ENCODE assay signal across 8 mouse cellular contexts in genomic region chr3:88364337-88364736, GRCm38 (mm10). TPM values are rescaled to one million over a fixed set of nuclear protein-coding genes. Genes with fewer than 3 reads are reported as not detected.
DNase-seq lines count a peak whose midpoint lies in the region; ATAC-seq and TF ChIP-seq lines count a peak whose summit lies in the region.

TSS of gene Paqr6 (plus strand) at chr3:88364584.

- peak within 1 kb of the TSS; percentile 19 for H3K4me2 ChIP-seq in embryonic facial prominence, embryonic 15.5 days (replicated peaks)
- H3K4me2 ChIP-seq in heart, embryonic 16.5 days (ENCODE audit: low read depth, low read length), result peak within 1 kb of the TSS; percentile 58
- H3K4me2 ChIP-seq in lung, postnatal 0 days (replicated peaks; ENCODE audit: low read depth, low read length), result peak within 1 kb of the TSS; percentile 20; the same call in 1 of the 2 replicates

- WGBS in embryonic facial prominence, embryonic 15.5 days, result under 1% methylated on average over 16 of the region's 16 CpGs
- 5% methylated on average over 16 of the region's 16 CpGs for WGBS in heart, embryonic 16.5 days
- WGBS in lung, postnatal 0 days, result 2% methylated on average over 16 of the region's 16 CpGs

- peaks cover 16% of the 10 kb centered on the region for H3K27me3 ChIP-seq in embryonic facial prominence, embryonic 15.5 days
- peaks cover 13% of the 10 kb centered on the region for H3K27me3 ChIP-seq in heart, embryonic 16.5 days (ENCODE audit: control insufficient read depth, insufficient read depth, low read length)
- H3K27me3 ChIP-seq in lung, postnatal 0 days (replicated peaks; ENCODE audit: insufficient read depth, low read length), result 0 out of 2 replicates have a peak, but pooled peaks cover 3% of the 10 kb centered on the region

- ATAC-seq in embryonic facial prominence, embryonic 15.5 days (ENCODE audit: insufficient number of reproducible peaks, low FRiP score, low TSS enrichment, low read depth), result no peak
- peak; percentile 38; the same call in 1 of the 2 replicates for ATAC-seq in heart, embryonic 16.5 days (replicated peaks; ENCODE audit: extremely low read depth, insufficient read depth, low FRiP score)
- ATAC-seq in lung, postnatal 0 days, result peak; percentile 69
- ATAC-seq in frontal cortex, adult (ENCODE audit: low TSS enrichment), result no peak

- no peak for TF ChIP-seq EP300 in lung, postnatal 0 days (IDR thresholded peaks at IDR 0.05)

- H3K27ac ChIP-seq in embryonic facial prominence, embryonic 15.5 days (replicated peaks), result peak within 1 kb of the TSS; percentile 59
- no peak within 1 kb of the TSS for H3K27ac ChIP-seq in heart, embryonic 16.5 days (ENCODE audit: low read length)
- no peak within 1 kb of the TSS for H3K27ac ChIP-seq in lung, postnatal 0 days (ENCODE audit: low read length)

- no peak for TF ChIP-seq CTCF in lung, postnatal 0 days (IDR thresholded peaks at IDR 0.05)

- H3K4me1 ChIP-seq in embryonic facial prominence, embryonic 15.5 days, result peaks cover 11% of the 10 kb centered on the region
- H3K4me1 ChIP-seq in heart, embryonic 16.5 days (ENCODE audit: control insufficient read depth, insufficient read depth, low read length), result peaks cover 19% of the 10 kb centered on the region
- H3K4me1 ChIP-seq in lung, postnatal 0 days (ENCODE audit: insufficient read depth, low read depth, low read length), result peaks cover 5% of the 10 kb centered on the region; the same call in 1 of the 2 replicates

- peak within 1 kb of the TSS; percentile 22 for H3K4me3 ChIP-seq in embryonic facial prominence, embryonic 15.5 days (replicated peaks)
- H3K4me3 ChIP-seq in heart, embryonic 16.5 days (ENCODE audit: low read length), result peak within 1 kb of the TSS; percentile 28
- no peak within 1 kb of the TSS for H3K4me3 ChIP-seq in lung, postnatal 0 days (ENCODE audit: low read depth, low read length)

- H3K9me3 ChIP-seq in embryonic facial prominence, embryonic 15.5 days (replicated peaks), result no peaks in the 10 kb centered on the region
- no peaks in the 10 kb centered on the region for H3K9me3 ChIP-seq in heart, embryonic 16.5 days (replicated peaks; ENCODE audit: control insufficient read depth, low read length)
- H3K9me3 ChIP-seq in lung, postnatal 0 days (ENCODE audit: low read length), result no peaks in the 10 kb centered on the region

- DNase-seq in layer of hippocampus, adult 18-20 months (ENCODE audit: low spot score in 2 of 2), result peak in 1 of 2 experiments; percentile 44
- DNase-seq in layer of hippocampus, adult 9-11 months, result no peak
- peak; percentile 79 to 84 for DNase-seq in kidney, postnatal 25 days
- DNase-seq in lung, postnatal 0 days (ENCODE audit: low spot score), result peak; percentile 74
- peak; percentile 90 for DNase-seq in spleen, postnatal 4 days (ENCODE audit: low spot score in 2 of 2)

- H3K9ac ChIP-seq in embryonic facial prominence, embryonic 15.5 days, result no peak within 1 kb of the TSS
- H3K9ac ChIP-seq in heart, embryonic 16.5 days (ENCODE audit: low read length), result peak within 1 kb of the TSS; percentile 55
- no peak within 1 kb of the TSS for H3K9ac ChIP-seq in lung, postnatal 0 days (replicated peaks; ENCODE audit: low read depth)

- H3K36me3 ChIP-seq in embryonic facial prominence, embryonic 15.5 days, result peaks cover 32% of the 10 kb centered on the region
- peaks cover 22% of the 10 kb centered on the region for H3K36me3 ChIP-seq in heart, embryonic 16.5 days (ENCODE audit: control insufficient read depth, insufficient read depth)
- H3K36me3 ChIP-seq in lung, postnatal 0 days (ENCODE audit: insufficient read depth, low read length), result peaks cover 24% of the 10 kb centered on the region; the same call in 1 of the 2 replicates

RNA-seq across cellular contexts. Expression of gene Paqr6, which starts in this region (rescaled TPM):
- total RNA-seq in layer of hippocampus, adult 18-20 months (2021), result 10 to 100 TPM; 14.0 to 16.6 TPM
- 8.3 and 10.1 TPM in 2 replicates for polyA plus RNA-seq in embryonic facial prominence, embryonic 15.5 days (2015; fragmentation: Nextera tagmentation; extraction: Ambion mirVana)
- polyA plus RNA-seq in heart, embryonic 16.5 days (2015; fragmentation: Nextera tagmentation; extraction: Ambion mirVana), result 3.2 and 4.2 TPM in 2 replicates
- 4.3 and 5.3 TPM in 2 replicates for polyA plus RNA-seq in lung, postnatal 0 days (2015; fragmentation: Nextera tagmentation; extraction: Ambion mirVana)

Comparison
In these comparisons a context has a peak if more than half of its experiments do, and no peak if none do; other contexts are left out.
1. ATAC-seq: peak in heart, embryonic 16.5 days (single experiment) and lung, postnatal 0 days (single experiment); none in embryonic facial prominence, embryonic 15.5 days (single experiment) and frontal cortex, adult (single experiment).
2. Peak in every context shown above with its lines, with median percentiles within 50 percentile points of each other: H3K4me2 ChIP-seq.